Mouse (Mus musculus): ENCODE measurements at regions not wholly inside any gene's neighbourhood (a gene's known extent, or its start where the extent isn't known, plus 50 kb on each side); places are given as distances from the start of the nearest gene placed in this dataset.
A peak's percentile ranks its signal among the peaks of the same experiment; 100 is the strongest.

- no peak overlapping the region for H3K4me3 ChIP-seq (ENCODE audit: low read length)
- peak overlapping the region; percentile 22; the same call in 1 of the 2 replicates for H3K4me2 ChIP-seq (replicated peaks; ENCODE audit: low read depth, low read length)
- H3K36me3 ChIP-seq (ENCODE audit: control insufficient read depth, insufficient read depth, low read length), result no peaks in the 10 kb centered on the region
- no peak overlapping the region for H3K9ac ChIP-seq (ENCODE audit: low read depth, low read length)
- no peaks in the 10 kb centered on the region for H3K9me3 ChIP-seq (ENCODE audit: control insufficient read depth, low read length)
- H3K27ac ChIP-seq (ENCODE audit: low read depth, low read length), result no peak overlapping the region
- H3K4me1 ChIP-seq (ENCODE audit: control insufficient read depth, insufficient read depth, low read length), result peaks cover 3% of the 10 kb centered on the region; the same call in 1 of the 2 replicates
- H3K27me3 ChIP-seq (ENCODE audit: control insufficient read depth, insufficient read depth, low read length), result no peaks in the 10 kb centered on the region
- whole genome bisulfite sequencing, result 21% methylated on average over 15 of the region's 15 CpGs
- ATAC-seq (ENCODE audit: low FRiP score, low TSS enrichment), result no peak
Observed at GRCm38 (mm10) chr13:52702201-52702611, 119.2 kb downstream of the Syk start.

- Histone ChIP-seq H3K36me3 (ENCODE audit: control insufficient read depth, insufficient read depth, low read length) (no peaks in the 10 kb centered on the region), H3K4me3 (ENCODE audit: low read length) (no peak overlapping the region), H3K27me3 (ENCODE audit: control insufficient read depth, insufficient read depth, low read length) (no peaks in the 10 kb centered on the region; the same call in 1 of the 2 replicates), H3K4me1 (ENCODE audit: control insufficient read depth, insufficient read depth, low read length) (peaks cover 3% of the 10 kb centered on the region; the same call in 1 of the 2 replicates), H3K4me2 (replicated peaks; ENCODE audit: low read depth, low read length) (no peak overlapping the region), H3K9me3 (ENCODE audit: control insufficient read depth, low read length) (no peaks in the 10 kb centered on the region), H3K9ac (ENCODE audit: low read depth, low read length) (no peak overlapping the region), H3K27ac (ENCODE audit: low read depth, low read length) (no peak overlapping the region)
- peak; percentile 28; the same call in 1 of the 2 replicates for ATAC-seq (ENCODE audit: low FRiP score, low TSS enrichment)
- WGBS, result 45% methylated on average over 12 of the region's 12 CpGs
Observed at GRCm38 (mm10) chr13:52703401-52704164, 120.6 kb downstream of the Syk start.

GRCm38 (mm10) chr13:52704673-52705072, 121.7 kb downstream of the Syk start:
- WGBS, result 58% methylated on average over 3 of the region's 3 CpGs
- no peaks in the 10 kb centered on the region; the same call in 1 of the 2 replicates for H3K27me3 ChIP-seq (ENCODE audit: control insufficient read depth, insufficient read depth, low read length)
- H3K9me3 ChIP-seq (ENCODE audit: control insufficient read depth, low read length), result no peaks in the 10 kb centered on the region
- H3K4me2 ChIP-seq (replicated peaks; ENCODE audit: low read depth, low read length), result no peak overlapping the region
- H3K4me1 ChIP-seq (ENCODE audit: control insufficient read depth, insufficient read depth, low read length), result peaks cover 3% of the 10 kb centered on the region; the same call in 1 of the 2 replicates
- no peak overlapping the region for H3K4me3 ChIP-seq (ENCODE audit: low read length)
- H3K27ac ChIP-seq (ENCODE audit: low read depth, low read length), result no peak overlapping the region
- no peak for ATAC-seq (ENCODE audit: low FRiP score, low TSS enrichment)
- H3K36me3 ChIP-seq (ENCODE audit: control insufficient read depth, insufficient read depth, low read length), result no peaks in the 10 kb centered on the region
- H3K9ac ChIP-seq (ENCODE audit: low read depth, low read length), result no peak overlapping the region

- no peak for ATAC-seq (ENCODE audit: low FRiP score, low TSS enrichment)
- H3K4me1 ChIP-seq (ENCODE audit: control insufficient read depth, insufficient read depth, low read length), result no peaks in the 10 kb centered on the region
Observed at GRCm38 (mm10) chr13:52709580-52709979, 126.6 kb downstream of the Syk start.

GRCm38 (mm10) chr13:52711713-52712369, 128.9 kb downstream of the Syk start:
- no peaks in the 10 kb centered on the region for H3K9me3 ChIP-seq (ENCODE audit: control insufficient read depth, low read length)
- H3K27ac ChIP-seq (ENCODE audit: low read depth, low read length), result no peak overlapping the region
- 26% methylated on average over 9 of the region's 9 CpGs for WGBS
- no peaks in the 10 kb centered on the region; the same call in 1 of the 2 replicates for H3K27me3 ChIP-seq (ENCODE audit: control insufficient read depth, insufficient read depth, low read length)
- ATAC-seq (ENCODE audit: low FRiP score, low TSS enrichment), result peak; percentile 80
- no peak overlapping the region for H3K4me2 ChIP-seq (replicated peaks; ENCODE audit: low read depth, low read length)
- H3K9ac ChIP-seq (ENCODE audit: low read depth, low read length), result no peak overlapping the region
- no peaks in the 10 kb centered on the region for H3K36me3 ChIP-seq (ENCODE audit: control insufficient read depth, insufficient read depth, low read length)
- no peaks in the 10 kb centered on the region for H3K4me1 ChIP-seq (ENCODE audit: control insufficient read depth, insufficient read depth, low read length)
- no peak overlapping the region for H3K4me3 ChIP-seq (ENCODE audit: low read length)

More at GRCm38 (mm10) chr13:52709580-52709979, 126.6 kb downstream of the Syk start:
- Histone ChIP-seq H3K4me3 (ENCODE audit: low read length) (no peak overlapping the region), H3K27me3 (ENCODE audit: control insufficient read depth, insufficient read depth, low read length) (no peaks in the 10 kb centered on the region; the same call in 1 of the 2 replicates), H3K9me3 (ENCODE audit: control insufficient read depth, low read length) (no peaks in the 10 kb centered on the region), H3K27ac (ENCODE audit: low read depth, low read length) (no peak overlapping the region), H3K9ac (ENCODE audit: low read depth, low read length) (no peak overlapping the region), H3K36me3 (ENCODE audit: control insufficient read depth, insufficient read depth, low read length) (no peaks in the 10 kb centered on the region), H3K4me2 (replicated peaks; ENCODE audit: low read depth, low read length) (no peak overlapping the region)
- WGBS, result 55% methylated on average over 5 of the region's 5 CpGs

- no peak overlapping the region for H3K4me3 ChIP-seq (ENCODE audit: low read length)
- no peak overlapping the region for H3K9ac ChIP-seq (ENCODE audit: low read depth, low read length)
- H3K27me3 ChIP-seq (ENCODE audit: control insufficient read depth, insufficient read depth, low read length), result no peaks in the 10 kb centered on the region
- no peak overlapping the region for H3K4me2 ChIP-seq (replicated peaks; ENCODE audit: low read depth, low read length)
- WGBS, result 86% methylated on average over 6 of the region's 6 CpGs
- ATAC-seq (ENCODE audit: low FRiP score, low TSS enrichment), result no peak
- H3K36me3 ChIP-seq (ENCODE audit: control insufficient read depth, insufficient read depth, low read length), result no peaks in the 10 kb centered on the region
- no peaks in the 10 kb centered on the region for H3K4me1 ChIP-seq (ENCODE audit: control insufficient read depth, insufficient read depth, low read length)
- no peak overlapping the region for H3K27ac ChIP-seq (ENCODE audit: low read depth, low read length)
- H3K9me3 ChIP-seq (ENCODE audit: control insufficient read depth, low read length), result no peaks in the 10 kb centered on the region
Observed at GRCm38 (mm10) chr13:52721463-52721862, 138.5 kb downstream of the Syk start.

- Histone ChIP-seq H3K4me1 (ENCODE audit: control insufficient read depth, insufficient read depth, low read length) (no peaks in the 10 kb centered on the region), H3K4me3 (ENCODE audit: low read length) (no peak overlapping the region), H3K4me2 (replicated peaks; ENCODE audit: low read depth, low read length) (no peak overlapping the region), H3K9me3 (ENCODE audit: control insufficient read depth, low read length) (no peaks in the 10 kb centered on the region), H3K27ac (ENCODE audit: low read depth, low read length) (no peak overlapping the region), H3K27me3 (ENCODE audit: control insufficient read depth, insufficient read depth, low read length) (no peaks in the 10 kb centered on the region), H3K36me3 (ENCODE audit: control insufficient read depth, insufficient read depth, low read length) (no peaks in the 10 kb centered on the region), H3K9ac (ENCODE audit: low read depth, low read length) (no peak overlapping the region)
- no peak for ATAC-seq (ENCODE audit: low FRiP score, low TSS enrichment)
- 78% methylated on average over 3 of the region's 3 CpGs for WGBS
Observed at GRCm38 (mm10) chr13:52722718-52723117, 139.7 kb downstream of the Syk start.

GRCm38 (mm10) chr13:52726043-52726442, 143.1 kb downstream of the Syk start:
- Histone ChIP-seq H3K4me1 (ENCODE audit: control insufficient read depth, insufficient read depth, low read length) (no peaks in the 10 kb centered on the region), H3K36me3 (ENCODE audit: control insufficient read depth, insufficient read depth, low read length) (no peaks in the 10 kb centered on the region), H3K4me3 (ENCODE audit: low read length) (no peak overlapping the region), H3K4me2 (replicated peaks; ENCODE audit: low read depth, low read length) (no peak overlapping the region), H3K9ac (ENCODE audit: low read depth, low read length) (no peak overlapping the region), H3K27me3 (ENCODE audit: control insufficient read depth, insufficient read depth, low read length) (no peaks in the 10 kb centered on the region; the same call in 1 of the 2 replicates), H3K9me3 (ENCODE audit: control insufficient read depth, low read length) (no peaks in the 10 kb centered on the region), H3K27ac (ENCODE audit: low read depth, low read length) (no peak overlapping the region)
- WGBS, result 51% methylated on average over 10 of the region's 10 CpGs
- ATAC-seq (ENCODE audit: low FRiP score, low TSS enrichment), result no peak

GRCm38 (mm10) chr13:52726525-52726924, 143.6 kb downstream of the Syk start:
- H3K27me3 ChIP-seq (ENCODE audit: control insufficient read depth, insufficient read depth, low read length), result no peaks in the 10 kb centered on the region; the same call in 1 of the 2 replicates
- H3K4me3 ChIP-seq (ENCODE audit: low read length), result no peak overlapping the region
- no peak for ATAC-seq (ENCODE audit: low FRiP score, low TSS enrichment)
- H3K9me3 ChIP-seq (ENCODE audit: control insufficient read depth, low read length), result no peaks in the 10 kb centered on the region
- H3K4me1 ChIP-seq (ENCODE audit: control insufficient read depth, insufficient read depth, low read length), result no peaks in the 10 kb centered on the region
- no peak overlapping the region for H3K4me2 ChIP-seq (replicated peaks; ENCODE audit: low read depth, low read length)
- H3K9ac ChIP-seq (ENCODE audit: low read depth, low read length), result no peak overlapping the region
- H3K36me3 ChIP-seq (ENCODE audit: control insufficient read depth, insufficient read depth, low read length), result no peaks in the 10 kb centered on the region
- H3K27ac ChIP-seq (ENCODE audit: low read depth, low read length), result no peak overlapping the region
- 76% methylated on average over 3 of the region's 3 CpGs for WGBS
